Mouse (Mus musculus): Measurements from ENCODE around the gene Gng3. TPM values are rescaled to one million over a fixed set of nuclear protein-coding genes. Genes with fewer than 3 reads are reported as not detected.

The Gng3 gene
- polyA plus RNA-seq, 1 experiment from 2014 or later = 4.7 TPM

- Histone ChIP-seq H3K4me3 (peak overlapping the region; percentile 100), H3K36me3 (peaks cover 46% of the 10 kb centered on the region), H3K4me1 (peaks cover 29% of the 10 kb centered on the region), H3K27ac (peak overlapping the region; percentile 95), H3K27me3 (ENCODE audit: insufficient read depth, poor library complexity, severe bottlenecking) (no peaks in the 10 kb centered on the region), H3K9me3 (no peaks in the 10 kb centered on the region)
- WGBS = 26% methylated on average over 14 of the region's 14 CpGs
- DNase-seq (ENCODE audit: low spot score) = no peak
Measured at GRCm38 (mm10) chr19:8818301-8818798, 20.6 kb downstream of the Gng3 start.

GRCm38 (mm10) chr19:8817001-8817400 lies 22.0 kb downstream of the Gng3 start:
- H3K36me3 ChIP-seq = peaks cover 49% of the 10 kb centered on the region
- no peak for DNase-seq (ENCODE audit: low spot score)
- WGBS = 81% methylated on average over 3 of the region's 3 CpGs

GRCm38 (mm10) chr19:8815812-8816211 lies 23.2 kb downstream of the Gng3 start:
- peaks cover 17% of the 10 kb centered on the region for H3K4me1 ChIP-seq
- DNase-seq (ENCODE audit: low spot score) = no peak
- no peak overlapping the region for H3K27ac ChIP-seq
- H3K27me3 ChIP-seq (ENCODE audit: insufficient read depth, poor library complexity, severe bottlenecking) = no peaks in the 10 kb centered on the region
- peaks cover 56% of the 10 kb centered on the region for H3K36me3 ChIP-seq
- no peaks in the 10 kb centered on the region for H3K9me3 ChIP-seq
- H3K4me3 ChIP-seq = no peak overlapping the region
- 85% methylated on average over 11 of the region's 11 CpGs for whole genome bisulfite sequencing

More at GRCm38 (mm10) chr19:8817001-8817400, 22.0 kb downstream of the Gng3 start:
- Histone ChIP-seq H3K9me3 (no peaks in the 10 kb centered on the region), H3K27me3 (ENCODE audit: insufficient read depth, poor library complexity, severe bottlenecking) (no peaks in the 10 kb centered on the region), H3K4me1 (peaks cover 19% of the 10 kb centered on the region), H3K27ac (no peak overlapping the region), H3K4me3 (no peak overlapping the region)

DNA sequence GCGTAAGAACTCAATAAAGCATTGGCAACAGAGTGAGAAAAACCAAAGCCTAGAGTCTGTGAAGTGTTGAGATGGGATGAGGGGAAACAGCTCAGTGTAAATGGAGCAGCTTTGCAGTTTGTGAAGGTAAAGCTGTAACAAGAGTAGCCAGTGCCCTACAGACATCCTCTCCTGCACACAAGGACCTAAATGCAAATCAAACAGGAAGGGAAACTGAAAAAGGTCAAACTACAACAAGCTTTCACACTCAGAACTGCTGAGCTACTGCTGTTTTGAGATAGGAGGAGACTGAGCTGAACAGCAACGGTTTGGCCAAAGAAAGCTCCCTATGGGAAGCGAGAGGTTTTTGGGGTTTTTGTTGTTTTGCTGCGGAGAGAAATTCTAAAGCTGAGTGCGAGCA lies 32.2 kb downstream of the Gng3 start:
- peaks cover 11% of the 10 kb centered on the region for H3K4me1 ChIP-seq
- DNase-seq (ENCODE audit: low spot score) = no peak
- no peak overlapping the region for H3K4me3 ChIP-seq
- H3K27ac ChIP-seq = no peak overlapping the region
- H3K27me3 ChIP-seq (ENCODE audit: insufficient read depth, poor library complexity, severe bottlenecking) = no peaks in the 10 kb centered on the region
- H3K9me3 ChIP-seq = no peaks in the 10 kb centered on the region
- peaks cover 71% of the 10 kb centered on the region for H3K36me3 ChIP-seq
- 91% methylated on average over 5 of the region's 5 CpGs for WGBS

DNA sequence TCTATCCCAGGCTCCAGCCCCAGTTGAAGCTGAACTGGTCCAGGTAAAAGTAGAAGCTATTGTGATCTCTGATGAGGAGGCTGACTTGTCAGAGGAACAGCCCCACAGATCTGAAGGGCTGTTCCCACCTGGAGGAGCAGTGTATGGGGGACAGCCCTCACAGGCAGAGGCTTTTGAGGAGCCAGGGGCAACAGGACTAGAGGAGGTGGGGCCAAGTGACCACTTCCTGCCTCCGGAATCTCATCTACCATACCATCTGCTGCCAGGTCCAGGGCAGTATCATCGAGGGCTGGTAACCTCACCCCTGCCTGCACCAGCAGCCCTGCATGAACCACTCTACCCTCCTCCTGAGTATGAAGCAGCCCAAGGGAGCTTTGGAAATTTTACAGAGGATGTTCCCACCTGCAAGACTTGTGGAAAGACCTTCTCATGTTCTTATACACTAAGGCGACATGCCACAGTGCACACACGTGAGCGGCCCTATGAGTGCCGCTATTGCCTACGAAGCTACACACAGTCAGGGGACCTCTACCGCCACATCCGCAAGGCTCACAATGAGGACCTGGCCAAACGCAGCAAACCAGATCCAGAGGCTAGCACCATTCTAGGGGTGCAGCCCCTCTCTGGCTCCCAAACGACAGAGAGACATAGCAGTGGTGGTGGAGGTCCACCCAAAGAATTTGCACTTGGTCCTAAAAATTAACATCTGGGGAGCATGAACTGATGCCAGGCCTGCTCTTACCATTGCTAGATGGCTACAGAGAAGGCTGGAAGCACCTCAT lies 34.9 kb downstream of the Gng3 start:
- Histone ChIP-seq H3K4me1 (peaks cover 14% of the 10 kb centered on the region), H3K36me3 (peaks cover 47% of the 10 kb centered on the region), H3K27me3 (ENCODE audit: insufficient read depth, poor library complexity, severe bottlenecking) (no peaks in the 10 kb centered on the region), H3K9me3 (no peaks in the 10 kb centered on the region), H3K4me3 (no peak overlapping the region), H3K27ac (no peak overlapping the region)
- 86% methylated on average over 11 of the region's 11 CpGs for WGBS
- no peak for DNase-seq (ENCODE audit: low spot score)

- Histone ChIP-seq H3K36me3 (peaks cover 40% of the 10 kb centered on the region), H3K27me3 (ENCODE audit: insufficient read depth, poor library complexity, severe bottlenecking) (no peaks in the 10 kb centered on the region), H3K9me3 (no peaks in the 10 kb centered on the region), H3K27ac (peak overlapping the region; percentile 86), H3K4me1 (peaks cover 14% of the 10 kb centered on the region), H3K4me3 (peak overlapping the region; percentile 64)
- no peak for DNase-seq (ENCODE audit: low spot score)
- 92% methylated on average over 9 of the region's 9 CpGs for WGBS
Measured at GRCm38 (mm10) chr19:8803204-8803780, 35.7 kb downstream of the Gng3 start.

GRCm38 (mm10) chr19:8802130-8802821 lies 36.7 kb downstream of the Gng3 start, which contains the start of gene Zbtb3:
TSS of gene Zbtb3 (plus strand) at chr19:8802555.
- peak within 1 kb of the TSS; percentile 86 for H3K27ac ChIP-seq
- under 1% methylated on average over 30 of the region's 30 CpGs for WGBS
- H3K4me1 ChIP-seq = peaks cover 19% of the 10 kb centered on the region
- H3K27me3 ChIP-seq (ENCODE audit: insufficient read depth, poor library complexity, severe bottlenecking) = no peaks in the 10 kb centered on the region
- peak within 1 kb of the TSS; percentile 64 for H3K4me3 ChIP-seq
- H3K9me3 ChIP-seq = no peaks in the 10 kb centered on the region
- peaks cover 30% of the 10 kb centered on the region for H3K36me3 ChIP-seq
- peak; percentile 100 for DNase-seq (ENCODE audit: low spot score)

DNA sequence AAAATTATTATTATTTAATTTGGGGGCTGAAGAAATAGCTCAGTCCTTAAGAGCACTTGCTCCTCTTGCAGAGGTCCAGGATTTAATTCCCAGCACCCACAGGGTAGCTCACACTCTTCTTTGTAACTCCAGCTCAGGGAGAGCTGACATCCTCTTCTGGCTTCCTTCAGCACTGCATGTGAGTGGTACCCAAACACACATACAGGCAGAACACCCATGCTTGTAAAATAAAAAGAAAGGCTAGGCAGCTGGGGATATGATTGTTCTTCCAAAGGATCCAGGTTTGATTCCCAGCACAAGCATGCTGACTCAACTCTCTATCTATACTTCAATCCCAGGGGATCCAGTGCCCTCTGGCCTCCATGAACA lies 40.1 kb downstream of the Gng3 start:
- H3K9me3 ChIP-seq = no peaks in the 10 kb centered on the region
- no peak for DNase-seq (ENCODE audit: low spot score)
- no peak overlapping the region; the same call in 1 of the 2 replicates for H3K27ac ChIP-seq
- H3K36me3 ChIP-seq = peaks cover 25% of the 10 kb centered on the region
- H3K4me3 ChIP-seq = no peak overlapping the region
- H3K4me1 ChIP-seq = peaks cover 21% of the 10 kb centered on the region
- no peaks in the 10 kb centered on the region for H3K27me3 ChIP-seq (ENCODE audit: insufficient read depth, poor library complexity, severe bottlenecking)

- peaks cover 28% of the 10 kb centered on the region for H3K36me3 ChIP-seq
- H3K4me3 ChIP-seq = peak within 1 kb of the TSS; percentile 71
- peaks cover 19% of the 10 kb centered on the region for H3K4me1 ChIP-seq
- peak; percentile 95 for DNase-seq (ENCODE audit: low spot score)
- 2% methylated on average over 25 of the region's 25 CpGs for WGBS
- peak within 1 kb of the TSS; percentile 86 for H3K27ac ChIP-seq
- no peaks in the 10 kb centered on the region for H3K9me3 ChIP-seq
- no peaks in the 10 kb centered on the region for H3K27me3 ChIP-seq (ENCODE audit: insufficient read depth, poor library complexity, severe bottlenecking)
Measured at GRCm38 (mm10) chr19:8798264-8798946, 40.6 kb downstream of the Gng3 start, which contains the start of gene Polr2g. TSS of gene Polr2g (minus strand) at chr19:8798577.

GRCm38 (mm10) chr19:8790171-8790570 lies 48.8 kb downstream of the Gng3 start:
- Histone ChIP-seq H3K27me3 (ENCODE audit: insufficient read depth, poor library complexity, severe bottlenecking) (no peaks in the 10 kb centered on the region), H3K27ac (no peak overlapping the region), H3K4me3 (no peak overlapping the region), H3K4me1 (peaks cover 9% of the 10 kb centered on the region; the same call in 1 of the 2 replicates), H3K36me3 (peaks cover 34% of the 10 kb centered on the region), H3K9me3 (no peaks in the 10 kb centered on the region)
- no peak for DNase-seq (ENCODE audit: low spot score)
- 82% methylated on average over 7 of the region's 7 CpGs for WGBS

GRCm38 (mm10) chr19:8789171-8789570 lies 49.8 kb downstream of the Gng3 start:
- DNase-seq (ENCODE audit: low spot score) = no peak
- no peaks in the 10 kb centered on the region for H3K9me3 ChIP-seq
- H3K27ac ChIP-seq = no peak overlapping the region
- H3K36me3 ChIP-seq = peaks cover 27% of the 10 kb centered on the region
- H3K4me1 ChIP-seq = peaks cover 11% of the 10 kb centered on the region; the same call in 1 of the 2 replicates
- H3K4me3 ChIP-seq = no peak overlapping the region
- 67% methylated on average over 1 of the region's 1 CpGs for WGBS
- H3K27me3 ChIP-seq (ENCODE audit: insufficient read depth, poor library complexity, severe bottlenecking) = no peaks in the 10 kb centered on the region

GRCm38 (mm10) chr19:8788521-8788920 lies 50.5 kb downstream of the Gng3 start:
- Histone ChIP-seq H3K4me1 (peaks cover 11% of the 10 kb centered on the region; the same call in 1 of the 2 replicates), H3K27me3 (ENCODE audit: insufficient read depth, poor library complexity, severe bottlenecking) (no peaks in the 10 kb centered on the region), H3K4me3 (no peak overlapping the region), H3K9me3 (no peaks in the 10 kb centered on the region), H3K27ac (no peak overlapping the region), H3K36me3 (peaks cover 26% of the 10 kb centered on the region)
- DNase-seq (ENCODE audit: low spot score) = no peak
- WGBS = 27% methylated on average over 3 of the region's 3 CpGs
